Mouse (Mus musculus) hindbrain, embryonic 16.5 days (tissue): Measurements from ENCODE around the gene Prkaa2. TPM values are rescaled to one million over a fixed set of nuclear protein-coding genes. Genes with fewer than 3 reads are reported as not detected.
A peak's percentile ranks its signal among the peaks of the same experiment; 100 is the strongest.

Experiments used
- ATAC-seq: fragments of 200-750 bp; cut with Nextera tagmentation; 2 replicates; pipeline ENCODE4 v1.8.0; 2017; ENCODE audit warnings: moderate TSS enrichment, moderate library complexity
- H3K27ac ChIP-seq: fragments of 300-500 bp; sonication (generic); 2 replicates; pipeline ENCODE4 v1.5.1; 2014; ENCODE audit warnings: low read depth, mild to moderate bottlenecking, control low read depth, low read length, moderate library complexity
- H3K27me3 ChIP-seq: fragments of 300-500 bp; sonication (generic); replicated peaks from 2 replicates; pipeline ENCODE4 v1.6.1; 2014; ENCODE audit warnings: low read length; ENCODE audit not compliant: control insufficient read depth, insufficient read depth
- H3K36me3 ChIP-seq: fragments of 300-500 bp; sonication (generic); 2 replicates; pipeline ENCODE4 v1.6.1; 2014; ENCODE audit warnings: mild to moderate bottlenecking, low read length, moderate library complexity, mixed read lengths; ENCODE audit not compliant: control insufficient read depth, insufficient read depth
- H3K4me1 ChIP-seq: fragments of 300-500 bp; sonication (generic); 2 replicates; pipeline ENCODE4 v1.6.1; 2014; ENCODE audit warnings: low read depth, low read length; ENCODE audit not compliant: control insufficient read depth, insufficient read depth
- H3K4me2 ChIP-seq: fragments of 300-500 bp; sonication (generic); 2 replicates; pipeline ENCODE4 v1.6.1; 2014; ENCODE audit warnings: mild to moderate bottlenecking, low read length, control low read depth, moderate library complexity
- H3K4me3 ChIP-seq: fragments of 300-500 bp; sonication (generic); 2 replicates; pipeline ENCODE4 v1.5.1; 2014; ENCODE audit warnings: mild to moderate bottlenecking, low read length, control low read depth, moderate library complexity
- H3K9ac ChIP-seq: fragments of 300-500 bp; sonication (generic); 2 replicates; pipeline ENCODE4 v1.6.1; 2014; ENCODE audit warnings: low read depth, mild to moderate bottlenecking, control low read depth, low read length, moderate library complexity
- H3K9me3 ChIP-seq: fragments of 300-500 bp; sonication (generic); 2 replicates; pipeline ENCODE4 v1.6.1; 2014; ENCODE audit warnings: mild to moderate bottlenecking, low read length, moderate library complexity; ENCODE audit not compliant: control insufficient read depth
- WGBS: fragments of 180-500 bp; shearing (Covaris S2); extraction: QIAGEN DNeasy Blood & Tissue Kit; methylation state at CpG from one replicate; pipeline ENCODE4 v1.1.7; 2014; 5-methylcytosine and 5-hydroxymethylcytosine counted together
- polyA plus RNA-seq: library from polyadenylated mRNA; unstranded; fragments of >200 nt; fragmentation: Nextera tagmentation; extraction: Ambion mirVana; gene quantifications from 2 replicates; pipeline ENCODE4 v1.2.1, GENCODE M21; 2015

Prkaa2 gene
- polyA plus RNA-seq, 1 experiment from 2014 or later = 13.5 TPM

GRCm38 (mm10) chr4:105111770-105112169 is 2.1 kb upstream of the Prkaa2 start:
- Histone ChIP-seq H3K4me1 (peaks cover 13% of the 10 kb centered on the region), H3K9ac (no peak overlapping the region), H3K27me3 (no peaks in the 10 kb centered on the region), H3K27ac (no peak overlapping the region), H3K9me3 (no peaks in the 10 kb centered on the region), H3K36me3 (no peaks in the 10 kb centered on the region), H3K4me2 (no peak overlapping the region), H3K4me3 (no peak overlapping the region)
- WGBS = 91% methylated on average over 11 of the region's 11 CpGs
- ATAC-seq = no peak

- WGBS = 42% methylated on average over 4 of the region's 4 CpGs
- Histone ChIP-seq H3K4me1 (peaks cover 13% of the 10 kb centered on the region), H3K9me3 (no peaks in the 10 kb centered on the region), H3K27me3 (no peaks in the 10 kb centered on the region), H3K36me3 (no peaks in the 10 kb centered on the region), H3K27ac (peak overlapping the region; percentile 91; the same call in 1 of the 2 replicates), H3K9ac (peak overlapping the region; percentile 94), H3K4me3 (peak overlapping the region; percentile 89), H3K4me2 (peak overlapping the region; percentile 66)
- ATAC-seq = 0 out of 2 replicates have a peak, but pooled peaks have one; percentile 19
Measured at GRCm38 (mm10) chr4:105110684-105111035, 970 bp upstream of the Prkaa2 start.

GRCm38 (mm10) chr4:105109990-105110683 is 447 bp upstream of the Prkaa2 start:
- Histone ChIP-seq H3K9ac (peak overlapping the region; percentile 94), H3K36me3 (no peaks in the 10 kb centered on the region), H3K4me3 (peak overlapping the region; percentile 89), H3K27ac (peak overlapping the region; percentile 91), H3K4me2 (peak overlapping the region; percentile 66), H3K9me3 (no peaks in the 10 kb centered on the region), H3K4me1 (peaks cover 13% of the 10 kb centered on the region), H3K27me3 (no peaks in the 10 kb centered on the region)
- peak; percentile 89 for ATAC-seq
- WGBS = 3% methylated on average over 23 of the region's 24 CpGs

GRCm38 (mm10) chr4:105108641-105109198 is 970 bp downstream of the Prkaa2 start:
- H3K9me3 ChIP-seq = no peaks in the 10 kb centered on the region
- WGBS = 21% methylated on average over 5 of the region's 5 CpGs
- ATAC-seq = 0 out of 2 replicates have a peak, but pooled peaks have one; percentile 10

GRCm38 (mm10) chr4:105107943-105108640 is 1.6 kb downstream of the Prkaa2 start:
- peak overlapping the region; percentile 89 for H3K4me3 ChIP-seq

More at GRCm38 (mm10) chr4:105108641-105109198, 970 bp downstream of the Prkaa2 start:
- H3K4me3 ChIP-seq = peak overlapping the region; percentile 89
- no peaks in the 10 kb centered on the region for H3K27me3 ChIP-seq
- peak overlapping the region; percentile 91 for H3K27ac ChIP-seq
- peaks cover 13% of the 10 kb centered on the region for H3K4me1 ChIP-seq
- H3K36me3 ChIP-seq = no peaks in the 10 kb centered on the region
- peak overlapping the region; percentile 94 for H3K9ac ChIP-seq
- peak overlapping the region; percentile 66 for H3K4me2 ChIP-seq

GRCm38 (mm10) chr4:105104099-105104872 is 5.4 kb downstream of the Prkaa2 start:
- ATAC-seq = no peak

More at GRCm38 (mm10) chr4:105107943-105108640, 1.6 kb downstream of the Prkaa2 start:
- no peak overlapping the region for H3K27ac ChIP-seq
- no peak for ATAC-seq
- H3K4me2 ChIP-seq = peak overlapping the region; percentile 66
- WGBS = 58% methylated on average over 12 of the region's 12 CpGs
- H3K27me3 ChIP-seq = no peaks in the 10 kb centered on the region
- no peaks in the 10 kb centered on the region for H3K9me3 ChIP-seq
- H3K36me3 ChIP-seq = no peaks in the 10 kb centered on the region
- H3K4me1 ChIP-seq = peaks cover 13% of the 10 kb centered on the region
- peak overlapping the region; percentile 35; the same call in 1 of the 2 replicates for H3K9ac ChIP-seq

GRCm38 (mm10) chr4:105101337-105101688 is 8.4 kb downstream of the Prkaa2 start:
- H3K27ac ChIP-seq = no peak overlapping the region
- WGBS = 73% methylated on average over 4 of the region's 4 CpGs

More at GRCm38 (mm10) chr4:105104099-105104872, 5.4 kb downstream of the Prkaa2 start:
- H3K27ac ChIP-seq = no peak overlapping the region
- H3K9me3 ChIP-seq = no peaks in the 10 kb centered on the region
- 90% methylated on average over 6 of the region's 6 CpGs for WGBS
- H3K9ac ChIP-seq = no peak overlapping the region
- no peaks in the 10 kb centered on the region for H3K27me3 ChIP-seq
- no peak overlapping the region for H3K4me2 ChIP-seq
- H3K4me3 ChIP-seq = no peak overlapping the region
- H3K36me3 ChIP-seq = no peaks in the 10 kb centered on the region
- H3K4me1 ChIP-seq = peaks cover 15% of the 10 kb centered on the region

GRCm38 (mm10) chr4:105100508-105101336 is 9.0 kb downstream of the Prkaa2 start:
- Histone ChIP-seq H3K4me2 (no peak overlapping the region), H3K9ac (no peak overlapping the region), H3K9me3 (no peaks in the 10 kb centered on the region), H3K36me3 (no peaks in the 10 kb centered on the region), H3K27me3 (no peaks in the 10 kb centered on the region), H3K4me3 (no peak overlapping the region), H3K4me1 (peaks cover 6% of the 10 kb centered on the region), H3K27ac (no peak overlapping the region)
- WGBS = 30% methylated on average over 5 of the region's 5 CpGs
- ATAC-seq = peak; percentile 76

More at GRCm38 (mm10) chr4:105101337-105101688, 8.4 kb downstream of the Prkaa2 start:
- peak; percentile 56 for ATAC-seq
- H3K27me3 ChIP-seq = no peaks in the 10 kb centered on the region
- H3K9me3 ChIP-seq = no peaks in the 10 kb centered on the region
- H3K4me2 ChIP-seq = no peak overlapping the region
- H3K4me1 ChIP-seq = peaks cover 6% of the 10 kb centered on the region
- H3K4me3 ChIP-seq = no peak overlapping the region
- no peaks in the 10 kb centered on the region for H3K36me3 ChIP-seq
- H3K9ac ChIP-seq = no peak overlapping the region
